Mouse (Mus musculus): ENCODE results near the gene Tet2.

DNA sequence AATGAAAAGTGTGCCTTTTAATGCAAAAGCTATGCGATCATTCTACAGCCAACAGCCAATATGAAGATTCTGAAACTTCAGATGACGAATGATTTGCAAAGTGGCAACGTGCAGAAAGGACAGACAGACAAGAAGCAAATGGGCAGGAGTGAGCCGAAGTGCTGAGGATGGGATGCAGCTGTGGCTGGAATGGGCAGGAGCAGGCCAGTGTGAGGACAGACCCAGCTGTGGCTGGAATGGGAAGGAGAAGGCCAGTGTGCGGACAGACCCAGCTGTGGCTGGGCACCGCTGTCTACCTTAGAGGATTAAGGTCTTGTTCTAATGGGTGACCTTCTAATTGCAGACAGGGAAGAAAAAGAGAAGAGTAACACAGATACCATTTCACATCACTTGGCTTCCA lies 9.3 kb downstream of the Tet2 start:
- TF ChIP-seq CTCF (IDR thresholded peaks at IDR 0.05; ENCODE audit: low read depth) (no peak), EP300 (optimal IDR thresholded peaks at IDR 0.05) (no peak)

All from stomach, postnatal 0 days (tissue).